Mouse (Mus musculus) urinary bladder, adult 2 months (tissue): ENCODE data around the gene Gm10800. TPM values are rescaled to one million over a fixed set of nuclear protein-coding genes. Genes with fewer than 3 reads are reported as not detected.
"Not testable (repeated sequence)": the region's sequence is repeated elsewhere in the genome, so short reads cannot be mapped to it uniquely, and the experiment has no call there.

Experiments
- DNase-seq: peaks from one replicate; pipeline ENCODE4 v3.0.0; 2022; ENCODE audit warnings: low spot score
- polyA plus RNA-seq: library from polyadenylated mRNA; depleted of rRNA; stranded (reverse); fragments of >200 nt; gene quantifications from 2 replicates; pipeline ENCODE4 v1.2.3, GENCODE M21; 2012; rRNA removed

The Gm10800 gene
- not detected in 2 replicates for polyA plus RNA-seq

GRCm38 (mm10) chr2:98667201-98667600 is at the start of gene Gm10800:
Gene Gm10800, minus strand, starts transcription at chr2:98667301.
- not testable (repeated sequence) for DNase-seq

- DNase-seq = no peak
Observed at GRCm38 (mm10) chr2:98697533-98697932, 30.4 kb upstream of the Gm10800 start.

GRCm38 (mm10) chr2:98661937-98662336 is 5.2 kb downstream of the Gm10800 start, which contains the start of gene Gm10801:
Gene Gm10801, plus strand, starts transcription at chr2:98662237.
- DNase-seq = not testable (repeated sequence)

Other genes starting within 250 kb of the Gm10800 start
- gene Gm10801, start 5.1 kb downstream of the Gm10800 start, polyA plus RNA-seq = 0.25 TPM in 1 of 2 replicates, not detected in the other